Mouse (Mus musculus) ES-Bruce4 (cell line): ENCODE data around the gene Gm49322.

Experiments used
- CTCF ChIP-seq: IDR thresholded peaks from one replicate; pipeline ENCODE4 v1.8.1; 2011; ENCODE audit warnings: low read depth, low read length
- EP300 ChIP-seq: IDR thresholded peaks from 2 replicates; pipeline ENCODE4 v1.6.1; 2011; ENCODE audit warnings: low read depth, low read length; ENCODE audit not compliant: insufficient read depth
- POLR2A ChIP-seq: IDR thresholded peaks from one replicate; pipeline ENCODE4 v1.8.1; 2011; ENCODE audit warnings: low read length; ENCODE audit not compliant: insufficient read depth

DNA sequence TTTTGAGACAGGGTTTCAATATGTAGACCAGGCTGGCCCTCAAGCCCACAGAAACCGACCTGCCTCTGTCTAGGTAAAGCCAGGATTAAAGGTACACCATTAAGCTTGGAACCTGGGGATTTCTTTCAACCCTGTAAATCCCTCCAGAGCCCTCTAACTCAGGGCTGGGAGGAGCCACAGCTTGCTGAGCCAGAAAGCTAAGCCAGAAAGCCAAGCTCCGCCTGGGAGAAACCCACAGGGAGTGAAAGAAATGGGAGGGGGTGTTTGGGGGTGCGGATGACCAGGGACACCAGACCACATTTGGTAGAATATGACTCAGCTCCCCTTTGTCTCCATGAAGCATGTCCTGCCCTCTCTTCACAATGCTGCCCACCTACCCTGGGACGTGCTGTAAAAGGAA lies 9.5 kb upstream of the Gm49322 start:
- TF ChIP-seq CTCF = no peak
- no peak for TF ChIP-seq POLR2A
- no peak for TF ChIP-seq EP300
